Mouse (Mus musculus): ENCODE measurements around the gene Cib2.
"Not testable (repeated sequence)": the region's sequence is repeated elsewhere in the genome, so short reads cannot be mapped to it uniquely, and the experiment has no call there.

The Cib2 gene

GRCm38 (mm10) chr9:54559771-54560471 is at the start of gene Cib2:
TSS of gene Cib2 (minus strand) at chr9:54560218.
- DNase-seq (ENCODE audit: low read depth, low spot score), result peak; percentile 32

GRCm38 (mm10) chr9:54604886-54605285 is 44.9 kb upstream of the Cib2 start:
- no peak for DNase-seq (ENCODE audit: low read depth, low spot score)

DNA sequence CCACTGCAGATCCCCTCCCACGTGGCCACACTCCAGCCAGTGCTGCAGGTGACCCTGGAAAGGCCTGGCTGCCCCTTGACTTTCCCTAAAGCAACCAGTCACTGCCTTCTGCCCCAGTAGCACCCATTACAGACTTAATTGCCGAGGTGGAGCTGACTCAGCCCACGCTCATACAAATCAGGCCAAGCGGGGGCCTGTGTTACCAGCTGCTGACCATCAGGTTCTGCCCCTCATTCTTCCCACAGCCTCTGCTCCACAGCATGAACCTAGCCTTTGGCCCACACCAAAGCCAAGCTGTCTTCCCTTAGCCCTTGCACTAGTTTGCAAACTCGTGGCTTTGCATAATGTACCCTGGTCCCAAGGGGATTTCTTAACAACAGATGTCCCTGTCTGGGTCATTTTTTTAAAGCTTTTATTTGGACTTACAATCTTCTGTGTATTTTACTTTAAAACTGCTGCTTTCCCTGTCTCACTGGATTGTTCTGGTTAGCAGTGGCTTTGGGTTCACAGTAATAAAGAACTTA is 44.2 kb upstream of the Cib2 start:
- no peak for DNase-seq (ENCODE audit: low read depth, low spot score)

- DNase-seq (ENCODE audit: low read depth, low spot score), result no peak
These were observed 42.9 kb upstream of the Cib2 start for GRCm38 (mm10) chr9:54602916-54603315.

DNA sequence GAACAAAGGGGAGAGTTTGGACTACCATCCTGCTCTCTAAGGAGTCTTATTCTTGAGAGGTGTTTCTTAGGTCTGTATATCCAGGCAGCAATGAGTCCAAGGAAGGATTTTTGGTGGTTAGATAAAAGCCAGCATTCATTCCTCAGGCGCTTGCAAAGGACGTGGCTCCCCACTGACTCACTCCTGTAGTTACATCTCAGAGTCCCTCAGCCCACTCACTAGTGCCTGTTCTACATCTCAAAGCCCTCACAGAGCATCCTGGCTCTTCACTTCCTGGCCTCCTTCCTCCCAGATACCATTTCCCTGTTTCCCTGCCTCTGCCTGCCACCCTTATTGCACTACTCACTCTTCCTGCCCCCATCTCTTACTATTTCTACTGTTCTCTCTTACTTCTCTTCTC is 42.4 kb upstream of the Cib2 start:
- no peak for DNase-seq (ENCODE audit: low read depth, low spot score)

DNA sequence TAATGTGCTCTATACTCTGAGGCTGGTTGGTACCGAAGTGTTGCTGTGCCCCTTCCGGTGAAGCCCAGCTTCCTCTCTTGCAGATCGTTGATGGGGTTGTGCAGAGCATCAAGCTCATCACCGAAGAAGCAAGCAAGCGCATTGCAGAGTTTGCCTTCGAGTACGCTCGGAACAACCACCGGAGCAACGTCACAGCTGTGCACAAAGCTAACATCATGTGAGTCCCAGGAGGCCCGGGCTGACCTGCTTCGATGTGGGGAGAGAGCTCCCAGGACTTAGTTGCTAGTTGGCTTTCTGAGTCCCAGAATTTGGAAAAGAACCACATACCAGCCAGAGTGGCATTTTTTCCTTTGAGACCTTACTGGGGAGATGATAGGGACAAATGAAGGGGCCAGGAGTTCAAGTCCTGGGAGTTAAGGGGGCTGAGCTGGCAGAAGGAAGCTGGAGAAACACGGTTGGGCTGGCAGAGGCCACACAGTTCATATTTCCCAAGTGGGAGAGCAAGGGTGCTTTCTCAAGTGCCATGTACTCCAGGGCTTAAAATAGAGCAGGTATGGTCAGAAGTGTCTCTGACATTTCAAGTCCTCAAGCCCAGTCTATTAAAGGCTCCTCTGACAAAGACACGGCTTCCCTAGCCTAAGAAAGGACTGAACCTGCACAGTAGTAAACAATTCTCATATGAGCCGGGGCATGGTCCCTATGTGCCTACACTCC is 36.9 kb upstream of the Cib2 start:
- no peak for DNase-seq (ENCODE audit: low read depth, low spot score)

GRCm38 (mm10) chr9:54593652-54594051 is 33.6 kb upstream of the Cib2 start:
- DNase-seq (ENCODE audit: low read depth, low spot score), result not testable (repeated sequence)

DNA sequence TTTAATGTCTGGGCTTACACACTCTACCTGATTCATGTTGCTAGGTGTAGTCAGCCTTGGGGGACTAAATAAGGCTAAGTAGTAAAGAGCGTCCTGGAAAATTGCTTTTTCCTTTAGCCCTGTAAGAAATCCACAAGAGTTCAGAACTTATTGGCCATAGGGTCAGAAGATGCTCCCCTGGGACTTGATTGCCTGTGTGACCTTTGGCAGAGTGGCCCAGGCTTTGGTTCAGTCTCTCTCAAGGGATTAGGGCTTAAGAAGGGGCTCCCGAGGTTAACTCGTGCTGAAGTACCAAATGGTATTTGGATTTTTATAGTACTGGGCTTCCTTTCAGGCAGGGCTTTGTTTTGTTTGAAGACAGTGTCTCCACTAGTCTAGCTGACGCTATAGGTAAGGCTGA is 27.8 kb upstream of the Cib2 start:
- DNase-seq (ENCODE audit: low read depth, low spot score), result no peak

DNA sequence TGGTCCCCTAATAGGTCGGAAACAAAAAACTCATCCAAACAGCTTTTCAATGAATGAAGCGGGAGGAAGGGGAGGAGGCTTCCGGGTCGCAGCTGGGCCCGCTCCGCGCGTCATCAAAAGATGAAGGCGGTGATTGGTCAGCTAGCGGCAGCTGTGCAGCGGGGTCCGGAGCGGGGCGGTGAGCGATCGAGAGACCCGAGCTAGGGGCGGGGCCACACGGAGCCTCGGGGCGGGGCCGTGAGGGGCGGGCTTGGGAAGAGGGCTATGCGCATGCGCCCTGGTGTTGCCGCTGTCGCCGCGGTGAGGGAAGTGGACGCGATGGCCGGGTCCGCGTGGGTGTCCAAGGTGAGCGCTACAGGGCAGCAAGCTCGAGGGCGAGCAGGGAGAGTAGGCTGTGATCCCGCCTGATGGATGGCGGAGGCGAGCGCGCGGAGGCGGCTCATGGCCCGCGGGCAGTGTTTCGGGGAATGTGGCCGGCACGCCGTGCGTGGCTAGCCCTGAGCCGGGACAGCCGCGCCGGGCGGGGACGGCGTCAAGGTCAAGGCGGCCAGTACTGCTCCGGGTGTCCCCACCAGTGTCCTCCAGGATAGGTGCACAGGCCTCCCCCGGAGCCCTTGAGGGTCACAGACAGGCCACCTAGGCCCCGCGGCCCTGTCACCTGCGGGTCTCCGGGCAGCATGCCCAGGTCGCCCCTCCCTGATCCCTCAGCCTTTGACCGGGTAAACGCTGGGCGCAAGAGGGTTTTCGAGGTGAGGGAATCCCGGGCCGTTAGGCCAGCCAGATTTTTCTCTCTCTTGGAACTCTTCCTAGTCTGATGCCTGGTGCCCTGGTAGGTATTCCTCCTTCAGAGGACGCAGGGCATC is 26.4 kb upstream of the Cib2 start, which contains the start of gene Idh3a:
Gene Idh3a (plus strand): TSS at position 136 of the 863 bp plus-strand sequence.
- DNase-seq (ENCODE audit: low read depth, low spot score), result peak; percentile 93

DNA sequence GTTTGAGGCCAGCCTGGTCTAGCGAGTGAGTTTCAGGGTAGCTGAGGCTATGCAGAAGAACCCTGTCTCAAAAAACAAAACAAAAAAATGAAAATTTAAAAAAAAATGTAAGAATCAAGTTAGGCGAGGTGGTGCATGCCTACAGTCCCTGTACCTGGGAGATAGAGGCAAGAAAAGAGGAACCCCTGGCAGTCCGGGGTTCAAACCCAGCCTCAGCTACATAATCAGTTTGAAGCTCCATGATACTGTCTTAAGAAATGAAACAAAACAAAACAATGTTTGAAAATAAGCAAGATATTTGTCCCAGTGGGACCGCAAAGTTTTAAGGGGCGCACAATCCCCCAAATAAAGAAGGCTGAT is 25.8 kb upstream of the Cib2 start:
- no peak for DNase-seq (ENCODE audit: low read depth, low spot score)

DNA sequence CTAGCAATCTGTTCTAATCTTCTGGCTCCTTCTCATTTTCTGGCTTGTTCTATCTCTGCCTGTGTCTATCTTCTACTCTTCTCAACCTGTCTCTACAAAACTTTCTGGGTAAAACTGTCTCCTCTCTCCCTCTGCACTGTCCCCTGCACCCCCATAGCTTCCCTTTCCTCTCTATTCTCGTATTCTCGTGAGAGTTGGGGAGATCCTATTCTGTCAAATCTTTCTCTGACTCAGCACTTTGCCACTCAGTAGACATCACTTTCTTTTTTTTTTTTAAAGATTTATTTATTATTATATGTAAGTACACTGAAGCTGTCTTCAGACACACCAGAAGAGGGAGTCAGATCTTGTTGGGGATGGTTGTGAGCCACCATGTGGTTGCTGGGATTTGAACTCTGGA is 24.1 kb upstream of the Cib2 start:
- DNase-seq (ENCODE audit: low read depth, low spot score), result not testable (repeated sequence)

- DNase-seq (ENCODE audit: low read depth, low spot score), result no peak
These were observed 23.7 kb upstream of the Cib2 start for GRCm38 (mm10) chr9:54583712-54584111.

DNA sequence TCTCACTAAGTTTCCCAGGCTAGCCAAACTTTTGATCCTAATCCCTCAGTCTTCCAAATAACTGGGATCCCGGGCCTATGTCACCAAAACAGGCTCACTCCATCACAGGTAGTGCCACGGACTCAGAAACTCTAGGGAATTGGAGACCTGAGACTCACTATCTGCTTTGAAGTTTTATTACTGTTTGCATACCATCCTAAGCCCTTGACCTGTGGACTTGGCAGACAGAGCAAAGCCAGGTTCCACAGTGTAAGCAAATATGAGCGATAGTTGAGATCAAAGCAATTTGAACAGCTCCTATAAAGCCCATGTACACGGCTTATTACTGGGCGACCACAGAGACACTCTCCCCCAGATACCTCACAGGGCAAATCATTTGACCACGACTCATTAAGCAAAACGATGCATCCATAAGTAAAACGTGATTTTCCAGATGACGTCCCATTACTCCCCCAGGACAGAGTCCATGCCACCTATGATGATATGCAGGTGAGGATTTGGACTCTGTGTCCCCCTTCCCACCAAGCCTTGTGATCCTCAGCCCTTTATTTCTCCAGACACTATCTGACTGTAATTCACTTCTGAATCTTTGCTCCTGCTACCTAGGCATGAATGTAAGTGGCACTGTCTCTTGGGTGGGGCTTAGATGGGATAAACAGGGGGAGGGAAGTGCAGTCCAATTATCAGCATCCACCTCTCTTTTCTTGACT is 11.3 kb upstream of the Cib2 start:
- no peak for DNase-seq (ENCODE audit: low read depth, low spot score)

DNA sequence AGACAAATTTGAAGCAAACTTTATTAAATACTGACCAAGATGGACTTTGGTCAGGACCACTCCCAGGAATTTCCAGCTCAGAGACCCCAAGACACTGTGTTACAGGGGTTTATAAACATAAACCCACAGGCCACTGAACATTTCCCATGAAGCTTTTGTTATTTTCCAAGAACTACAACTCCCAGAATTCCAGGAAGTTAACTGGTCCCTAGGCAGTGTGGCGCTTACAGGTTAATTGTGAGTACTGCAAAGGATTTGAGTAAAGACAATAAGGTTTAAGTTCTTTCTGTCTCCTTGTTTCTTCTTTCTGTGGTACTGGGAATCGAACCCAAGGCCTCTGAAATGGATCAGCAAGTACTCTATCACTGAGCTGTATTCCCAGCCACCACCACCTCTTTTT is 8.7 kb upstream of the Cib2 start:
- no peak for DNase-seq (ENCODE audit: low read depth, low spot score)

DNA sequence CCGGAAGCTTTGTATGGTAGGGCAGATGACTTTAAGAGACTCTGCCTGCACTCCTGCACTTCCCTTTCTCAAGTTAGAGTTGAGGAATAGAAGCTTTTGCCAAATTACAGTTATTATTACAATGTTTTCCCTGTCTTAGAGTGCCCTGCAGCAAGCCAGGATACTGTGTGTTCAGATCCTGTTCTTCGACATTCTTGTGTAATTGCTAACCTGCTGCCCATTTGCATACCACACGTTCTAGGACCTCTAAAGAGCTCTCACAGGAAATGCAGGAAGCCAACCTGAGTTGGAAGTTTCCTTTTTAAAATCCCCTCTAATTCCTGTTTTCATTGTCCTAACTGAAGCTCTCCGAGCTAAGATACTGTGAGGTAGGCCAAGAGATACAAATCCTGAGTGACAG is 6.9 kb upstream of the Cib2 start:
- DNase-seq (ENCODE audit: low read depth, low spot score), result no peak

DNA sequence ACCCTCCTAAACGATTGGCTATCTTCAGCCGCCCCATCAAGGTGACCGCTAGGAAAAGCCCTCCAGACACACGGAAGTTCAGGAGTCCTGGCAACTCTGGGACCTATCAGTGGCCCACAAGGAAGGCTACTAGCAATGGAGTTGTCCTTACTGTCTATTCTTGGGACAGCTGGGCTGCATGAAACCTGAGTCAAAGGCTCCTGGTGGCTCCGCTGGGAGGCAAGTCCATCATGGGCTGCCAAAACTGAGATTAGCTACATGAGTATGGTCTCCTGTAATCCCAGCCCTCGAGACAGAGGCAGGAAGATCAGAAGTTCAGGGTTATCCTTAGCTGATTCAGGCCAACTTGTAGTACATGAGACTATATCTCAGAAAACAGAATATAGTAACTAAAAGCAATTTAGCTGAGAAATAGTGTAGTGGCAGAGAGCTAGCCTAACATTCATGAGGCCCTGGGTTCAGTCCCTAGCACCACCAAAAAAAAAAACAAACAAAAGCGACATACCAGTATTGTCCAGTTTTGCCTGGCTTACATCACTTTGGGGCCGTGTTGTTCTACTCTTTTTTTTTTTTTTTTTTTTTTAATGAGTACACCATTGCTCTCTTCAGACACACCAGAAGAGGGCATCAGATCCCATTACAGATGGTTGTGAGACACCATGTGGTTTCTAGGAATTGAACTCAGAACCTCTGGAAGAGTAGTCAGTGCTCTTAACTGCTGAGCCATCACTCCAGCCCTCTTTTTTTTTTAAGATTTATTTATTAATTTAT is 998 bp upstream of the Cib2 start:
- DNase-seq (ENCODE audit: low read depth, low spot score), result no peak

DNA sequence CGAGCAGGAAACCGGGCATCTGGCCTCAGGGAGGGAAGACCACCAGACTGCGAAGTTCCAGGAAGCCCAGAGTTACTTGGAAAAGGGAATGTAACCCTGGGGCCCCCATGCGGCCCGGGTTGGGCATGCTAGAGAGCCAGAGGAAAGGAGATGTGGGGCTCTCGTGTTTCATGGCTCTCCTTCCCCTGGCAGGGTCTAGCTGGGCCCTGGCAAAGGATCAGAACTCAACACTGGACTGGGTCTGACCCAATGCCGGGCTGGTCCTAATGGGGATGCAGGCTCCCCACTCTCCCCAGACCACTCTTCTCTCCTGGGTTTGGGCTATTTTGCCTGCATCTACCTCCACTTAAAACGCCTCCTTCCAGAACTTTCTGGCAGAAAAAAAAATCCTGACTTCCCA is 1.3 kb downstream of the Cib2 start:
- DNase-seq (ENCODE audit: low read depth, low spot score), result no peak

GRCm38 (mm10) chr9:54555044-54555443 is 5.0 kb downstream of the Cib2 start:
- DNase-seq (ENCODE audit: low read depth, low spot score), result no peak

DNA sequence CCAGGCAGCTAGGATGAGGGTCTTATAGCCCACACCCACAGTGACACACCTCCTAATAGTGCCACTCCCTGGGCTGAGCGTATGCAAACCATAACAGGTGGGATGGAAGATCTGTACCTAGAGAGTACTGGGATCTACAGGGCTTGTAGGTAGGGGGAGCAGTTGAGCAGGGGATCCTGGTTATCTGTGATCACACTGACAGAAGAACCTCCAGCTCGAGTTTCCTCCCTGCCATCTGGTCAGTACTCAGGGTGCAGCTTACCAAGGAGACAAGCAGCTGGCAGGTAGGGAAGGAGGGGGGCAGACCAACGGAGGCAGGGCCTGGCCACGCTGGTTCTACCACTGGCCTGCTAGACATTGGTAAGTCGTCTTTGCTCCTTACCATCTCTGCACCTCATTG is 7.6 kb downstream of the Cib2 start:
- DNase-seq (ENCODE audit: low read depth, low spot score), result no peak

- no peak for DNase-seq (ENCODE audit: low read depth, low spot score)
These were observed 10.6 kb downstream of the Cib2 start for GRCm38 (mm10) chr9:54549433-54549832.

- DNase-seq (ENCODE audit: low read depth, low spot score), result no peak
These were observed 12.5 kb downstream of the Cib2 start for GRCm38 (mm10) chr9:54547536-54547935.

Measured in brain, embryonic 18.5 days (tissue).